9 mouse cellular contexts compared by ENCODE assay signal in genomic region chr2:110179669-110180315, GRCm38 (mm10).
A peak's percentile ranks its signal among the peaks of the same experiment; 100 is the strongest.
DNase-seq lines count a peak whose midpoint lies in the region; ATAC-seq and TF ChIP-seq lines count a peak whose summit lies in the region.
"Had no signal": no experiment of that assay in that cellular context is flagged by ENCODE, and none has a peak within 500 bp of the region (broad histone marks: within the 10 kb centered on the region; RNA-seq: fewer than 3 reads in every experiment).

No protein-coding gene starts in this region.

- peaks cover 45% of the 10 kb centered on the region for H3K4me1 ChIP-seq in embryonic facial prominence, embryonic 14.5 days (ENCODE audit: control insufficient read depth, insufficient read depth, low read length)
- no peaks in the 10 kb centered on the region for H3K4me1 ChIP-seq in midbrain, postnatal 0 days (ENCODE audit: insufficient read depth, low read length)

- H3K36me3 ChIP-seq in embryonic facial prominence, embryonic 14.5 days (ENCODE audit: control insufficient read depth, insufficient read depth, low read length): no peaks in the 10 kb centered on the region
- H3K36me3 ChIP-seq in midbrain, postnatal 0 days (ENCODE audit: insufficient read depth, low read length): no peaks in the 10 kb centered on the region

- intact Hi-C loops in heart, postnatal 25 days (cut with DNase I): no loop called here

- 0 out of 2 replicates have a peak overlapping the region, but pooled peaks have one; percentile 15 for H3K9ac ChIP-seq in embryonic facial prominence, embryonic 14.5 days (ENCODE audit: low read depth, low read length)
- H3K9ac ChIP-seq in midbrain, postnatal 0 days (replicated peaks; ENCODE audit: low read length, poor library complexity, severe bottlenecking): 0 out of 2 replicates have a peak overlapping the region, but pooled peaks have one; percentile 8

- no peak overlapping the region for H3K4me2 ChIP-seq in embryonic facial prominence, embryonic 14.5 days (ENCODE audit: low read depth, low read length)
- no peak overlapping the region for H3K4me2 ChIP-seq in midbrain, postnatal 0 days (ENCODE audit: low read depth, low read length, poor library complexity, severe bottlenecking)

- no peak overlapping the region for H3K4me3 ChIP-seq in embryonic facial prominence, embryonic 14.5 days (ENCODE audit: low read depth, low read length)
- no peak overlapping the region for H3K4me3 ChIP-seq in midbrain, postnatal 0 days (ENCODE audit: low read depth, low read length)

- DNase-seq in layer of hippocampus, postnatal 10 days (ENCODE audit: low spot score in 2 of 2): peak; percentile 42 to 48
- no peak for DNase-seq in layer of hippocampus, adult 18-20 months (ENCODE audit: low spot score in 2 of 2)
- DNase-seq in embryonic facial prominence, embryonic 14.5 days (ENCODE audit: low spot score): peak; percentile 86
- DNase-seq in heart, postnatal 25 days (ENCODE audit: low spot score): peak; percentile 32
- DNase-seq in kidney, postnatal 4 days: peak; percentile 67 to 81
- peak; percentile 69 for DNase-seq in midbrain, postnatal 0 days (ENCODE audit: low spot score)
- DNase-seq in right cerebral cortex, adult 2 months (ENCODE audit: low spot score in 2 of 2): no peak

- ATAC-seq in embryonic facial prominence, embryonic 14.5 days (ENCODE audit: low read depth): peak; percentile 91
- ATAC-seq in midbrain, postnatal 0 days (ENCODE audit: low FRiP score): peak; percentile 59; the same call in 1 of the 2 replicates
- ATAC-seq in frontal cortex, adult (ENCODE audit: low TSS enrichment): no peak

- H3K9me3 ChIP-seq in embryonic facial prominence, embryonic 14.5 days (ENCODE audit: control insufficient read depth, low read length): 0 out of 2 replicates have a peak, but pooled peaks cover 4% of the 10 kb centered on the region
- no peaks in the 10 kb centered on the region for H3K9me3 ChIP-seq in midbrain, postnatal 0 days (ENCODE audit: low read length)

- WGBS in embryonic facial prominence, embryonic 14.5 days: 43% methylated on average over 10 of the region's 10 CpGs
- WGBS in midbrain, postnatal 0 days: 48% methylated on average over 10 of the region's 10 CpGs

- TF ChIP-seq CTCF in midbrain, postnatal 0 days (IDR thresholded peaks at IDR 0.05): no peak

- peak overlapping the region; percentile 69 for H3K27ac ChIP-seq in embryonic facial prominence, embryonic 14.5 days (replicated peaks; ENCODE audit: low read depth, low read length)
- no peak overlapping the region for H3K27ac ChIP-seq in midbrain, postnatal 0 days (ENCODE audit: low read depth, low read length)

- H3K27me3 ChIP-seq in embryonic facial prominence, embryonic 14.5 days (replicated peaks; ENCODE audit: control insufficient read depth, insufficient read depth, low read length): no peaks in the 10 kb centered on the region
- no peaks in the 10 kb centered on the region for H3K27me3 ChIP-seq in midbrain, postnatal 0 days (ENCODE audit: insufficient read depth, low read length)
- H3K27me3 ChIP-seq: CH12.LX had no signal

Comparison
In these comparisons a context has a peak if more than half of its experiments do, and no peak if none do; other contexts are left out.
1. DNase-seq: peak in layer of hippocampus, postnatal 10 days (2 of 2), embryonic facial prominence, embryonic 14.5 days (single experiment), heart, postnatal 25 days (single experiment), kidney, postnatal 4 days (2 of 2) and midbrain, postnatal 0 days (single experiment); none in layer of hippocampus, adult 18-20 months (0 of 2) and right cerebral cortex, adult 2 months (0 of 2).